Comparison of ENCODE assay signal across 17 mouse cellular contexts in genomic region chr17:10054375-10054774, GRCm38 (mm10).
DNase-seq lines count a peak whose midpoint lies in the region; ATAC-seq and TF ChIP-seq lines count a peak whose summit lies in the region.
"Had no signal": no experiment of that assay in that cellular context is flagged by ENCODE, and none has a peak within 500 bp of the region (broad histone marks: within the 10 kb centered on the region; RNA-seq: fewer than 3 reads in every experiment).

No protein-coding gene starts in this region.

- intact Hi-C loops in gastrocnemius, postnatal 14 days (cut with DNase I; ENCODE audit: low total_unique reads): no loop called here
- intact Hi-C loops in left cerebral cortex, postnatal 36 days (cut with DNase I): no loop called here

- H3K79me2 ChIP-seq in C2C12 (ENCODE audit: control insufficient read depth, insufficient read depth): no peaks in the 10 kb centered on the region

- no peak overlapping the region for H3ac ChIP-seq in C2C12 (ENCODE audit: control insufficient read depth, insufficient read length, low read depth)

- no peak overlapping the region for H3K4me3 ChIP-seq in C2C12 (ENCODE audit: insufficient read depth, poor library complexity, severe bottlenecking)
- H3K4me3 ChIP-seq: hindbrain, embryonic 12.5 days; liver, embryonic 12.5 days had no signal

- H3K36me3 ChIP-seq in C2C12 (ENCODE audit: control insufficient read depth, insufficient read depth): no peaks in the 10 kb centered on the region
- H3K36me3 ChIP-seq: hindbrain, embryonic 12.5 days; liver, embryonic 12.5 days had no signal

- no peak for ATAC-seq in granulocyte monocyte progenitor cell, adult 5-6 weeks (replicated peaks; ENCODE audit: poor library complexity, severe bottlenecking)
- ATAC-seq: CD4-positive, CD25-positive, alpha-beta regulatory T cell, adult 4 months; liver, embryonic 12.5 days; midbrain, embryonic 16.5 days had no signal

- DNase-seq in gastrocnemius, postnatal 14 days: peak; percentile 11
- no peak for DNase-seq in gastrocnemius, postnatal 25 days
- peak; percentile 74 for DNase-seq in adrenal gland, postnatal 14 days
- peak; percentile 42 for DNase-seq in heart, postnatal 4 days
- DNase-seq in left cerebral cortex, postnatal 36 days (ENCODE audit: low spot score in 2 of 2): no peak
- no peak for DNase-seq in urinary bladder, postnatal 25 days (ENCODE audit: low spot score)
- DNase-seq: cerebellum, adult 2 months; embryo, embryonic 11 days; kidney, adult 11 months; kidney, postnatal 4 days; right cerebral cortex, adult 18-20 months had no signal

- no peaks in the 10 kb centered on the region for H3K79me3 ChIP-seq in C2C12 (ENCODE audit: low read depth)

- no peak for TF ChIP-seq CTCF in C2C12 (IDR thresholded peaks at IDR 0.05; ENCODE audit: control insufficient read depth, insufficient read depth, insufficient read length)

- no peaks in the 10 kb centered on the region for H3K27me3 ChIP-seq in C2C12 (ENCODE audit: control insufficient read depth, insufficient read depth, insufficient read length)
- H3K27me3 ChIP-seq: hindbrain, embryonic 12.5 days; liver, embryonic 12.5 days had no signal

TF ChIP-seq in C2C12, 6 proteins besides CTCF, POLR2A, EP300 and RAD21:
- TF ChIP-seq FOSL1 (IDR thresholded peaks at IDR 0.05; ENCODE audit: insufficient read depth, low read length, poor library complexity, severe bottlenecking): peak; percentile 85
- peak; percentile 62 for TF ChIP-seq MYOD1 (IDR thresholded peaks at IDR 0.05; ENCODE audit: control insufficient read depth, insufficient read length, low read depth)
- no peak for TF ChIP-seq MYOG (IDR thresholded peaks at IDR 0.05; ENCODE audit: control insufficient read depth, extremely low read depth, insufficient read length)
- TF ChIP-seq MAX (IDR thresholded peaks at IDR 0.05): no peak
- TF ChIP-seq USF1 (IDR thresholded peaks at IDR 0.05; ENCODE audit: low read depth): peak; percentile 26
TF ChIP-seq in C2C12: peak in this region for 3.

Comparison
In these comparisons a context has a peak if more than half of its experiments do, and no peak if none do; other contexts are left out.
1. DNase-seq: peak in gastrocnemius, postnatal 14 days (single experiment), adrenal gland, postnatal 14 days (single experiment) and heart, postnatal 4 days (single experiment); none in gastrocnemius, postnatal 25 days (single experiment), left cerebral cortex, postnatal 36 days (0 of 2) and urinary bladder, postnatal 25 days (single experiment).